Mouse (Mus musculus): Measurements from ENCODE around the gene Olfr313. TPM values are rescaled to one million over a fixed set of nuclear protein-coding genes. Genes with fewer than 3 reads are reported as not detected.
"Not testable (repeated sequence)": the region's sequence is repeated elsewhere in the genome, so short reads cannot be mapped to it uniquely, and the experiment has no call there.

Gene Olfr313
- total RNA-seq (2012; rRNA removed) = not detected in 2 replicates
- not detected for polyA plus RNA-seq (2012; ENCODE audit: insufficient read depth in 1 of 2, insufficient read length in 2 of 2, low read depth in 1 of 2, low replicate concordance in 2 of 2, missing spikeins in 1 of 2)

GRCm38 (mm10) chr11:58814700-58815099 lies at the start of gene Olfr313:
Gene Olfr313, plus strand, starts transcription at chr11:58815000.
- not testable (repeated sequence) for H3K9ac ChIP-seq (ENCODE audit: control insufficient read depth, low read depth, low read length, poor library complexity, severe bottlenecking); H3K4me3 ChIP-seq (ENCODE audit: control insufficient read depth in 1 of 2, insufficient read depth in 1 of 2, low read depth in 2 of 2, low read length in 2 of 2); H3K4me1 ChIP-seq (ENCODE audit: control insufficient read depth in 1 of 2, insufficient read depth in 2 of 2, low read length in 2 of 2); H3K9me3 ChIP-seq (replicated peaks; ENCODE audit: insufficient read depth, low read length); H3K36me3 ChIP-seq (ENCODE audit: control insufficient read depth in 1 of 2, insufficient read depth in 2 of 2, low read length in 2 of 2); DNase-seq (ENCODE audit: low read depth, low spot score); H3K79me2 ChIP-seq (ENCODE audit: control insufficient read depth, insufficient read depth, low read length, poor library complexity); H3K27ac ChIP-seq (ENCODE audit: control insufficient read depth, low read depth, low read length)
- H3K27me3 ChIP-seq (ENCODE audit: control insufficient read depth in 1 of 2, insufficient read depth in 2 of 2, low read length in 2 of 2) = peaks cover 7 to 12% of the 10 kb centered on the region in 2 experiments

DNA sequence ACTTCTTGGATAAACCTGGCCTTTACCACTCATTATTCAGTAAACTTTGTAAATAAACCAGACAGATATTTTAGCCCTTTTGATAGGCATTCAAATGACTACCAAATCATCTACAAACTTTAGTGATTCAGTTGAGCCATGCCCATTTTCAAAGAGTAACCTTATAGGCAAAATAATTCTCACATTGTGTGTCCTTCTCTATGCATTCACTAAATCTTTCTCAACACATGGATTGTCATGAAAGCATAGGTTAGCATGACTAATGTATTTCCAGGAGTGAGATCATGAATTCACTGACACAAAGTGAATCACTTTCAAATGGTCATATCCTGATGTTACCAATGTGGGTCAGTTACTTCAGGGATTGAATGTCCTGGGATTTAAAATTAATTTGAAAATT lies 41.9 kb upstream of the Olfr313 start, which contains the start of gene Olfr315:
TSS of gene Olfr315 (plus strand) at position 301 of the 400 bp plus-strand sequence.
- H3K4me1 ChIP-seq (ENCODE audit: control insufficient read depth in 1 of 2, insufficient read depth in 2 of 2, low read length in 2 of 2) = no peaks in the 10 kb centered on the region; a peak in 1 of 4 replicates
- no peaks in the 10 kb centered on the region for H3K9me3 ChIP-seq (replicated peaks; ENCODE audit: insufficient read depth, low read length)
- no peak for TF ChIP-seq USF1 (IDR thresholded peaks at IDR 0.05; ENCODE audit: low read depth, low read length)
- TF ChIP-seq E2F4 (IDR thresholded peaks at IDR 0.05; ENCODE audit: borderline replicate concordance, low read depth, low read length) = no peak
- TF ChIP-seq RCOR1 (IDR thresholded peaks at IDR 0.05; ENCODE audit: low read depth, low read length) = no peak
- no peak for TF ChIP-seq ELF1 (IDR thresholded peaks at IDR 0.05; ENCODE audit: low read depth, low read length)
- TF ChIP-seq MYB (IDR thresholded peaks at IDR 0.05; ENCODE audit: low read depth, low read length) = no peak
- no peak for TF ChIP-seq SMC3 (IDR thresholded peaks at IDR 0.05; ENCODE audit: low read depth, low read length)
- no peak for TF ChIP-seq MAFK (IDR thresholded peaks at IDR 0.05; ENCODE audit: borderline replicate concordance, low read depth, low read length)
- TF ChIP-seq ZC3H11A (IDR thresholded peaks at IDR 0.05; ENCODE audit: low read depth, low read length) = no peak
- TF ChIP-seq MAZ (IDR thresholded peaks at IDR 0.05; ENCODE audit: low read depth, low read length) = no peak
- TF ChIP-seq HCFC1 (IDR thresholded peaks at IDR 0.05; ENCODE audit: low read depth, low read length) = no peak
- TF ChIP-seq SIN3A (IDR thresholded peaks at IDR 0.05; ENCODE audit: low read length) = no peak
- TF ChIP-seq NELFE (IDR thresholded peaks at IDR 0.05; ENCODE audit: low read depth, low read length) = no peak
- TF ChIP-seq POLR2A (IDR thresholded peaks at IDR 0.05; ENCODE audit: control insufficient read depth in 1 of 2, insufficient read depth in 1 of 2, low read depth in 1 of 2, low read length in 2 of 2, poor library complexity in 1 of 2) = no peak
- TF ChIP-seq MEF2A (IDR thresholded peaks at IDR 0.05; ENCODE audit: extremely low read depth, insufficient replicate concordance, low read depth, low read length, poor library complexity, severe bottlenecking) = no peak
- no peak for TF ChIP-seq MAX (IDR thresholded peaks at IDR 0.05; ENCODE audit: low read length)
- DNase-seq (ENCODE audit: low read depth, low spot score) = no peak
- H3K27ac ChIP-seq (ENCODE audit: control insufficient read depth, low read depth, low read length) = no peak within 1 kb of the TSS
- H3K36me3 ChIP-seq (ENCODE audit: control insufficient read depth in 1 of 2, insufficient read depth in 2 of 2, low read length in 2 of 2) = no peaks in the 10 kb centered on the region
- H3K79me2 ChIP-seq (ENCODE audit: control insufficient read depth, insufficient read depth, low read length, poor library complexity) = no peaks in the 10 kb centered on the region
- H3K9ac ChIP-seq (ENCODE audit: control insufficient read depth, low read depth, low read length, poor library complexity, severe bottlenecking) = no peak within 1 kb of the TSS
- H3K27me3 ChIP-seq (ENCODE audit: control insufficient read depth in 1 of 2, insufficient read depth in 2 of 2, low read length in 2 of 2) = peaks cover 16 to 50% of the 10 kb centered on the region in 2 experiments
- no peak within 1 kb of the TSS for H3K4me3 ChIP-seq (ENCODE audit: control insufficient read depth in 1 of 2, insufficient read depth in 1 of 2, low read depth in 2 of 2, low read length in 2 of 2)
